Mouse (Mus musculus): ENCODE measurements at regions not wholly inside any gene's neighbourhood (a gene's known extent, or its start where the extent isn't known, plus 50 kb on each side); places are given as distances from the start of the nearest gene placed in this dataset.

DNA sequence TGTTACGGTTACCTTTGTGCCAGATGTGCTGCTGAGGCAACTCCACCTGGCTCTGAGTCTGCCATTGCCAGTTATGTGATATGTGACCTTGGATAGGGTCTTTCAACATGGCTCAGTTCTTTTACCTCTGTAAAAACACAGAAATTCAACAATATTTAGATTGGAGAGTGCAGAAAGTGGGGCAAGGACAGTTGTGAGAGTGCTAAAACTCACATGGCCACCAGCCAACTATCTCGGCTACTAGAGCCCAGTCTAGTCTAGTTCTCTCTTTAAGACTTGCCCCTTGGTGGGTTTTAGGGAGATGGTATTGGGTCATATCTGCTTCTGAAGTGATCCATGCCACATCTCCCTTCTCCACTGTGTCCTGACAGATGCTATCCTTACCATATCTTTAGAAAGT is 233.0 kb downstream of the Phf14 start:
- no peak for DNase-seq (ENCODE audit: low read depth, low spot score)

DNA sequence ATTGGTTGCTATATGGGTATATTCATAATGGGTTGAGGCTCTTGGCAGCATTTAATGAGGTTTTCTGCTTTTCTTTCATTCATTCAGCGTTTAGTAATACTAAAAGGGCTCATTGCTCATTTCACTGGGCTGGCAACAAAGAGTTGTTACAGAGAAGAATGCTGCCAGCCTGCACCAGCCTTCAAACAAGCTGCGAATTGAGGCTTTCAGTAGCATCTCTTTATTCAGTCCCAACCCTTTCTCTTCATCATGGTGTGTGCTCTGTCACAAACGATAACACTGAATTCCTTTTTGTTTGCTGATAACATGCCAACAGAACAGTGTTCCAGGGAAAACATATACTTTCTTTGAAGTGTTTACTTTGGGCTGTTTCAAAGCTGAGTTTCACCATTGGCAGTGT is 237.6 kb downstream of the Phf14 start:
- no peak for DNase-seq (ENCODE audit: low read depth, low spot score)

DNA sequence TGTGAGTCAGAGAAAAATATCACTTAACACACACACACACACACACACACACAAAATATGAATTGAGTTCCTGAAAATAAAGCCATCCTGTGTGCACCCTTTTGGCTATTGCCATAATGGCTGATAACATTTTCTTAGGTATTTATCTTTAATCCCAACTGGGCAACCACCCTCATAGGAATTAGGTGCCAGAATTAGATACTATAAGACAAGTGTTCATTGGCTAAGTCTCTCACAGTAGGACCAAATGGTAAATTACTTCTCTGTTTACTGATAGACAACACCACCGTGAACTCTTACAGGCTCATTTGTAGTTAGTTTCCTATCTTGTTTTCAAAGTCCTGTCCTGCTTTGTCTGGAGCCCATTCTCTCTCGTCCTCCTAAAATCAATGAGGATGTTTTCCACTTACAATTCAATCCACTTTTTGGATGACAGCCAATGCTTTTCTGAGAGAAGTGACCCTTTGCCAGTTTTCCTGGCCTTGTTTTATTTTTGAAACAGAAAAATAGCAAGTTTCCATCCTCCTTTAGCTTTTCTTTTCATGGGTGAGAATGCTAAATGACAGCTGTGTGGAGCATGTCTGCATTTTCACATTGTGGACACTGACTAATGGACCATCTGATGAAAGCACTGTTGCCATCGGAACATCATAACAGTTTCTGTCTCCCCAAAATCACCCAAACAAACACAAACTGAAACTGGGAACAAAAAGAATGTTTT is 243.2 kb downstream of the Phf14 start:
- DNase-seq (ENCODE audit: low read depth, low spot score) = no peak

DNA sequence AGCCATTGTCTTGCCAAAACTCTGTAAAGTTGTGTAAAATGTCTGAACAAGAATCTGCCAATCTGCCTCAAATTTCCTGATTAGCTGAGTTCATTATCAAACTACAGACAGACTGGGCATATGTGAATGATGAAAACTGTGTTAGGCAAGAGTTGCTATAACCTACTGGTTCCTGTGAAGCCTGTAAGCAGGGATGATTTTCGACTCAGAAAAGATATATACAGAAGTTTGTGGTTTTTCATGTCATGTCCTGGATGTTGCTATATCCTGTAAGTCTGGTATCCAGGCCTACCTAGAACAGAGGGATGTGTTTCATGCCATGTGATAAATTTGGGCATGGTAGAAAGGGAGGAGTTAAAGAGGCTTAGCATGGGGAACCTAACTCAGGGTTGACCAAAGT is 256.4 kb downstream of the Phf14 start:
- DNase-seq (ENCODE audit: low read depth, low spot score) = no peak

DNA sequence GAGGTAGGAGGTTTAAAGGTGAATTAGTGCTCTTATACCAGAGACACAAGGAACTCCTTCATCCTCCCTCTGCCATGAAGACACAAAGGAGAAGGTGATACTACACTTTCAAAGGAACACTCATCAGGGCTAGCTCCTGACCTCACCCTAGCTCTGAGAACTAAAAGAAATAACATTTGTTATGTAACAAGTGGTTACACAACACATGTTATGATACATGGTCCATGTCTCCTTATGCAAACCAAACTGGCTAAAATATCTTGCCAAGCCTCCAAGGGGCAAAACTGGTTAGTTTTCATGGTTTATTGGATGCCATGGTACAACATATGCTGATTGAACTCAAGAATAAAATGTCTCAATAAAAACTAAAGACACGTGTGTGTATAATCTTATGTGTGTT is 260.9 kb downstream of the Phf14 start:
- DNase-seq (ENCODE audit: low read depth, low spot score) = no peak

DNA sequence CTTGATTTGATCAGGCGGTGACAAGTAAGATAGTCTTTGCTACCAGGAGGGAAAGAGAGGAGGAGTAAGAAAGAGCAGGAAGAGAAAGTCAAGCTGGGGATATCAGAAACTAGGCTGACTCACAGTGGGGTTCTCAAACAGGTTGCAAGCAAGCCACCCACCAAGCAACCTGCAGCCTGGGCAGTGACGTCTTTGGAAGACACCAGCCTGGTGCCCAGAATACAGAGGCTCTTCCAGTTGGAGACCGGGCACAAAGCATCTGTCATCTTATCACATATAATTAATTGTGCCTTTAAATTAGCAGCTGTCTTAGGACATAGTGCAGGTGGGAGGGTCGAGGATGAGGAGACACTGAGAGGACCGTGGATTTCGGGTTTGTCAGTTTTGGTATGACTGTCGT is 261.8 kb downstream of the Phf14 start:
- no peak for DNase-seq (ENCODE audit: low read depth, low spot score)

DNA sequence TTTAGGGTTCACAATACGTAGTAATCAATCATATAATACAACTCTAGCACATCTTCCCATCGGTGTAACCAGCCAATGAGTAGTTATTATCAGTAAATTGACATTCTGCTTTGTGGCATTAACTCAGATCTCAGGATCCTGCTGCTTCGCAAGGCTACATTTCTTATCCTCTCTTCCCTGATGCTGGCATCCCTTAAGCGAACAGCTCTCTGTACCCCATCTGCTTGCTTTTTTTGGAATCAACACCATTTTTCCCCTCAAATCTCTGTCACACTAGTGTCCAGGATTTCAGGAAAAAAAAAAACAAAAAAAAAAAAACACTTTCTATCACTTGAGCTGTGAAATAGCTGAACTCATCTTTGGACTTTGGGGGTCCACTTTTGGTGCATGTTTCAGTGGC is 263.1 kb downstream of the Phf14 start:
- DNase-seq (ENCODE audit: low read depth, low spot score) = no peak

DNA sequence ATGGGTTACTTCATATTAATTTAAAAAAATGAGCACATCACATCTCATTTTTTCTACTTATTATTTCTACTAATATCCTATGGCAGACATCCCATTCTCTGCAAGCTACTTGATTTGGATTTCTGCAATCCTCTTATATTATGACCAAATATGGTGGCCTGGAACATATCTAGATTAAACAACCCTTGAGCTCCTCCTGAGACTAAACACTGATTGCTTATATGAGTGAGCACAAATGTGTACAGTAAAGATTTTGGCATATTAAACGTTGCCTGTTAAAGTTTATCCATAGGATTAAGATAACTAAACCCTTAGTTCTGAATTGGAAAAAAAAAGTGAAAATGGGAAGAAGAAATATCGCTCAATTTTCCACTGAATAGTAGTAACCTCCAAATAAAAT is 263.6 kb downstream of the Phf14 start:
- no peak for DNase-seq (ENCODE audit: low read depth, low spot score)

DNA sequence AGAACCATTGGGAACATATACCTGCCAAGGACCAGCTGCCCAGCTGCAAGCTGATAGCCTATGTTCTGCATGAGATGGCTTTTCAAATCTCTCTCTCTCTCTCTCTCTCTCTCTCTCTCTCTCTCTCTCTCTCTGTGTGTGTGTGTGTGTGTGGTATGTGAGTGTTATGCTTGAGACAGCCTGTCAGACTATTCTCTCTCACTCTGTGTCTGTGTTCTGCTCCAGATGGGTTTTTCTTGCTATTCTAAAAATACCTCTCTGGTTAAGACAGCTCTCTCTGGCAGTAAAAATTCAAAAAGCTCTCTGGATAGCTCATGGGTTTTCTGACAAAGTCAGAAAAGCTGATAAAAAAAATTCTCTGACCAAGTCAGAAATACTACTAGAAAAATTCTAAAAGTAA is 270.4 kb downstream of the Phf14 start:
- DNase-seq (ENCODE audit: low read depth, low spot score) = no peak

DNA sequence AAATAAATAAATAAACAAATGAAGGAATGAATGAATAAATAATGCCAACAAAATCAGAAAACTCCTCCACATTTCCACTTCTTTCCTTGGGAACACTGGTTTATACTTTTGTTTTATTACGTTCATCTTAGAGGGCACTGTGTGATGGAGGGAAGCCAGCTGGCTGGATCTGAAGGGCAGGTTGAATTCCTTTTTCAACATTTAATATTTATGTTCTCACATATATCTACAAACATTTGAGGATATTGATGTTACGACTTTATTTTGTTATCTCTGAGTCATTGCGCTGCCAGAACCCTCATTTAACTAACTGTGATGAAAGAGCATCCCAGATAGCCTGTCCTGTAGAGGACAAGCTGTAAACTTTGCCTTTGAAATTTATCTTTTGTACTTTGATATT is 273.3 kb downstream of the Phf14 start:
- no peak for DNase-seq (ENCODE audit: low read depth, low spot score)

DNA sequence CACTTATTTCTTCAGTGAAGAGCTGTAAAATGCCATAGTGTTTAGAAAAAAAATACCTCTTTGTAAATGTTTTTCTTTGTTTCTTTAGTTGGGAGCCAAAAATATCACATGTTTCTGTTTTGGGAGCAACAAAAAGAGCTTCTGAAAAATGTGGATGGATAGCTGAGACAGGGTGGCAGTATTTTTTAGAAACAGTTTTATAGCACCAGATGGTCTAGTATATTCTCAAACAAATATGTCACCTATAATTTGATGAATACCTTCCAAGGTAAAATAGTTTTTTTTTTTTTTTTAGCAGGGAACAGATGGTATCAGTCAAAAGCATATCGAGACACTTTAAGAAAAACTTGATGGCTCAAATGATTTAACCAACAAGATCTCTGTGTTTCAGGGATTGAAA is 302.6 kb downstream of the Phf14 start:
- DNase-seq (ENCODE audit: low read depth, low spot score) = no peak

DNA sequence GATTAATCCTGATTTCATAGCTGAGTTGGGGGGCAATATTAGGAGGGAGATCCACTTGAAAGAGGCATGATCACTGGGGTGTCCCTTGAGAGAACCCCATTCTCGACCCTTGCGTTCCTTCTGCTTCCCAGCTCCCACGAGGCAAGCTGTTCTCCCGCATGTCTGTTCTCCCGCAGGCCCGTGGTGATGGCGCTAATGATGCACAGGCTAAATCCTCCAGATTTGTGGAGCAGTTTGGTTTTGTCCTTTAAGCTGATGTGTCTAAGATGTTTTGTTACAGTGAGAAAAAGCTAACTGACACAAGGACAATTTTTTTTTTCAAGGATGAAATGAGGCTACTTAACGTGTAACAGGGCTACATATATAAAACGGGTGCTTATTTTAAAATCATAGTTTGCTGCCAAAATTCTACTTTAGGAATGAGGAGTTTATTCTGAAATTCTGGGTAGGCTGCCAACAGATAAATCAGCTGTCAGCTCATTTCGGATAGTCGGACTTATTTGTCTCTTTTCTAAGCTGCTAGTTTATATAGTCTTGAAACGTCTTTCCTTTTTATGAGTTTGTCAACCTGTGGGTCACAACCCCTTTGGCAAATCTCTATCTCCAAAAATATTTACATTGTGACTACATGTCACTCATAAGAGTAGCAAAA is 307.0 kb downstream of the Phf14 start:
- no peak for DNase-seq (ENCODE audit: low read depth, low spot score)

DNA sequence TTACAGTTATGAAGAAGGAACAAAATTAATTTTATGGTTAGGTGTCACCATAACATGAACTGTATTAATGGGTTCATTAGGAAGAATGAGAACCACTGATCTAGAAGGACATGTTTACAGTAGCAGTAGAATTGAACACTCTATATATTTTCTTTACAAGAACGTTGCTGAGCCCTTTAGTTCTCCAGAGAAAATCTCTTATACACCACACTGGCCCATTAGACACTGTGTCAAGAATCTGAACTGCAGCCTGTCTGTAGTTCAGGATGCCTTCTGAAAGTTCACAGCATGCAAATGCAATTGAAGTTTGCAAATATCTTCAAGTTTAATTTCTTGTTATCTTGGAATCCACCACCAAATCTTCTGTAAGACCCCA is 307.6 kb downstream of the Phf14 start:
- no peak for DNase-seq (ENCODE audit: low read depth, low spot score)

DNA sequence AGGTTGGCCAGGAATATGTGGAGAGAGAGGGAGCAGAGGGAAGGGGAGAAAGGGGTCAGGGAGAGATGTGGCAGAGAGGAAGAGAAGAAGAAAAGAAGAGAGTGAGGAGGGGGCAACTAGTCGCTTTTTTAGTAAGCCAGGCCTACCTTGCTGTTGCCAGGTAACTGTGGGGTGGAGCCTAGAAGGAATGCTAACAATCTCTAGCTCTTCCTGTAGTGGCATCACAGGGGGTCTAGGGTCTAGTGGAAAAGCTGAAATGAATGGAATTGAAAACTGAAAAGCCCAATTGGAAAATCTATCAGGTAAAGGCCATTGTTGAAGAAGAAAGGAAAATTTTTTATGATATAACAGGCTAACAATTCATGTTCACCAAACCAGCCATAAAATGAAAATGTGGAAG is 336.5 kb downstream of the Phf14 start:
- no peak for DNase-seq (ENCODE audit: low read depth, low spot score)

DNA sequence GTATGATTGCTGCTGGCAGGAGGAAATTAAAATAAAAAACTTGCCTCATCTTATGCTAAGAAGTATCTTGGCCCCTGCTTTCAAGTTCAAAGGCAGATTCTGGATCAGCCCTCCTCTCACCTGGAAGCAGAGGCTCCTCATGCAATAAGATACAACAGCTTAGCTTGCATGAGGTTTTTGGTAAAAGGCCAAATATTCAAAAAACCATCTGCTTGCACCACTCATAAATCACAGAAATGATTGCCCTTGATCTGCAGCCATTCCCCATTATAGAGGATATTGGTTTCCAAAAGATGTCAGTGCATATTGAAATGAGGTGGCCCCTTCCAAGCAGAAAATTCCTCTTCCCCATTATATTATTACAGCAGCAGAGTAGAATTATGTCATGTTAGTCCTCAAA is 340.4 kb downstream of the Phf14 start:
- no peak for DNase-seq (ENCODE audit: low read depth, low spot score)

DNA sequence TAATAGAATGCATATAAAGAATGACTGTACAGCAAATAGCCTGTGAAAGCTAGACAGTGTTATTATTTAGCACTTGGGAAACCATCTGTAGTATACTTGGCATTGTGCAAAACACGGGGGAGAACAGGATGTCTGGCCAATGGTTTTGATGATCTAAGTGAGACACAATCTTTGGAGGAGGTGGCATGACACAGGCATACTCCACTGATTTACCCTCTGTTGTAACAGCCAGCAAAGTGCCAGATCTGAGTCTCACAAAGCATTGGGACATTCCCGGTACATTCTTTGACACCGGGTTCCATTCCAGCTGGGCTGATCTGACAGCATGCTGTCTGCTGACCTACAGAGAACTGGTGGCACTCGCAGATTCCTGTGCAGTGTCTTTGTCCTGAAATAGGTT is 341.0 kb downstream of the Phf14 start:
- DNase-seq (ENCODE audit: low read depth, low spot score) = no peak

DNA sequence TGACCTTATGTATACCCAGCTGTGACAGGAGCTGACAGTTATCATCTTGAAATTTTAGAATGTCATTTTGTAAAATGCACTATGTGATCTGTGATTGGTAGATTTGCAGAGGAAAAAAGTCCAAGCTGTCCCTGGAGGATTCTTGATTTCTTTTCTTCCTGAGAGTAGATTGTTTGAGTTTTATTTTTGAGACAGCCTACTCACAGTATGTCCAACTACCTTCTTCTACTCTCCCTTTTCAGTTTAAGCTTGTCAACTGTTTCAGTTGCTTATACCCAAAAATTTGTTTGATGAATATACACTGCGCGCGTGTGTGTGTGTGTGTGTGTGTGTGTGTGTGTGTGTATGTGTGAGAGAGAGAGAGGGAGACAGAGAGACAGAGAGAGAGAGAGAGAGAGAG is 346.9 kb downstream of the Phf14 start:
- DNase-seq (ENCODE audit: low read depth, low spot score) = no peak

DNA sequence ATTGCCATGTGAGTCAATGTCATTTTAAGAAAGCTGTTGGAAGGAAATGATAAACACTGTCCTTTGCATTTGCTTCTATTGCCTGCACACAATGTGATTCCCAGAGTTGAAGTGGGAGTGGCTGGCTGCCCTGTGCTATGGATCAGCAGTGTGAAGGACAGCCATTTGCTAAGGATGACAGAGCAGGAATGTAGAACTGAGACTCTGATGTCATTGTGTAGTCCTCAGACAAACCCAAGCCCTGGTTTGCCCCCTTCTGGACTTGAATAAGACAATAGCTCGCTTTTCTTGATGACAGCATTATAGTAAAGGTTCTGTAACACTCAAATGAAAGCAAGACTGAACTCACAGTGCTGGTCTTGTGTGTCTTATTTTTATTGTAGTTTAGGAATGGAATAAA is 347.8 kb downstream of the Phf14 start:
- no peak for DNase-seq (ENCODE audit: low read depth, low spot score)

DNA sequence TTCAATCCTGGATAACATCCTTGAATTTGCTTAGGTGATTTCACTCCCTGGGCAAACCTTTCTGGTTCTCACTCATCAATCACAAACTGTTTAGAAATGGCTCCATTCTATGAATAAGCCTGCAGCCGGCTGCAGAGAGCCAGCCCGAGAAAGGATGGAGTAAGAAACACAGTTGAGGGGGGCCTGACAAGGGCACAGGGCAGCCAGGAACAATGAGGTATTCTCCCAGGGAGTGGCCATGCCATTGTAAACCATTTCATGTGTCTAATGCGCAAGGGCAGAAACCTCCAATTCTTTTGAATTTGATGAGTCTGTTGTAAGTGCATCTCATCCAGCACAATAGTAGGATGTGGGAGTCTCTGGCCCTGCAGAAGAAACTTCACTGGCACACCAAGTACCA is 350.7 kb downstream of the Phf14 start:
- DNase-seq (ENCODE audit: low read depth, low spot score) = no peak

DNA sequence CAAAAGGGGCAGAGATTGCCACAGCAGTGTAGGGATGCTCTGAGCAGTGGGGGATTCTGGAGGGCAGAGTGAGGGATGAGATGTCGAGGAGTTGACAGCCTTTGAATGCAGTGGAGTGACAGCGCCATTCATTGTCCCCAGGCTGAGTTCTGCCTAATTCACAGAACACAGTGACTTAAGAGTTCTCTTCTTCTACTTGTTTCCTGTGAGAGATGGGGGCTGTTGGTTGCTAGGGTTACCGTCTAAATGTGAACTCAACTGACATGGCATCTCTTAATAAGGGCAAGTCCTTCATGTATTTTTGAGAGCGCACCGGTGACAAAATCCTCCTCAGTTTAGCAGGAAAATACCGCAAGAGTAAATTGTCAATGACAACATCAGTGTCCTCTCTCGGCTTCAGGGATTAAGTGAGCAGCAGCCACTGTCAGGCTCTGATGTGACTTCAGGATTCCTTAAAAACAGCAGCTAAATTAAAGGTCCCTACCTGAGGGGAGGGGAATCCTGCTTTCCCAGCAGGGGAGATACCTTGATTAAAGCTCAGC is 351.4 kb downstream of the Phf14 start:
- DNase-seq (ENCODE audit: low read depth, low spot score) = no peak

DNA sequence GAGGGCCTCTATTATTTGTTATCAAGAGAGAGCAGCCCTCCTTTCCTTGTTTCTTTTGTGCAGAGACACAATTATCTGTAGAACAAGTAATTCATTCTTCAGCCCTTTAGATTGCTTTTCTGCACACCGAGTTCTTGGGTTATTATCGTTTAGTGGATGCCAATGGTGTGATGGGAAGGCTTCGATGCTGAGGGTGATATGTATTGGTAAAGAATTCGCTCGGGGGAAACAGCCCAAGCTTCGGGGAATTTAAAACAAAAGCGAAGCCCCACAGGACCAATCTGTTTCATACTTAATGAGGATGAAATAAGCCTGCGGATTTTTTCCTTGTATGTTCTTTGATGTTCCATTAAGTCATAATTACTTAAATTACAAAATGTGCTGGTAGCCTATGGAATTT is 352.0 kb downstream of the Phf14 start:
- DNase-seq (ENCODE audit: low read depth, low spot score) = no peak

DNA sequence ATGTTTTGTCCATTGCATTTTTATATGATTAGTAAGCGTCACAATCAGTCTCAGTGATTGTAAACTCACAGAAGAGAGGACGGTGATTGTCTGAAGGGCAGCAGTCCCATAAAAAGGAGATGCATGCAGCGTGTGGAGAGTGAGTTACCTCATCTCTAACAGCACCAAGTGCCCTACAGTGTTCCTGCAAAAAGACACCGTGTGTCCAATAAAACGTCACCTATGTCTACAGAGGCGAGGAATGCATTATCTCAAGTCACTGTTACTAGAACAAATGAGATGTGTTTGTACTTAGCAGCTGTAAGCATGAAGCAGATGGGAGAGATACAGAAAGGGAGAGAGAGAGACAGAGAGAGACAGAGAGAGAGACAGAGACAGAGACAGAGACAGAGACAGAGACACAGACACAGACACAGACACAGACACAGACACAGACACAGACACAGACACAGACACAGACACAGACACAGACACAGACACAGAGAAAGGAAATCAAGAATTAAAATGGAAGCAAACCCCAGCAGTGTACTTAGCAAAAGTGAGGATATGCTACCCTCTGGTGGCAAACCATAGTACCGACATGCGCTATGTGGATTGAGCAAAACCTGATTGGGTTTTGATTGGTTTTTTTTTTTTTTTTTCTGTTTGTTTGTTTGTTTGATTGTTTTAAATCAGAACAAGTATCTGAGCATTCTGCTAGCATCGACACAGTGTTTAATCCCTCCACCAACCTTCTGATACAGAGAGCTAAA is 352.9 kb downstream of the Phf14 start:
- DNase-seq (ENCODE audit: low read depth, low spot score) = peak; percentile 73

Measured in mesoderm, embryonic 11.5 days (tissue).